Mouse (Mus musculus) bone marrow, adult 2 months (tissue): ENCODE results near the gene Cxcr5.

Source experiments
- CTCF ChIP-seq: fragments of 200-500 bp; IDR thresholded peaks from 2 replicates; pipeline ENCODE4 v1.5.1; 2011; ENCODE audit warnings: low read length, control low read depth; ENCODE audit not compliant: control insufficient read depth, insufficient read depth
- POLR2A ChIP-seq: fragments of 200-500 bp; IDR thresholded peaks from 2 replicates; pipeline ENCODE4 v1.6.1; 2011; ENCODE audit warnings: low read depth, mild to moderate bottlenecking, control low read depth, low read length, borderline replicate concordance; ENCODE audit not compliant: control insufficient read depth

- TF ChIP-seq POLR2A (no peak), CTCF (no peak)
Measured at GRCm38 (mm10) chr9:44488416-44488815, 73.3 kb downstream of the Cxcr5 start.
